Mouse (Mus musculus): ENCODE data around the gene Slc25a47. TPM values are rescaled to one million over a fixed set of nuclear protein-coding genes. Genes with fewer than 3 reads are reported as not detected.

Slc25a47 gene
- polyA plus RNA-seq, 1 experiment, result 3.6 TPM

GRCm38 (mm10) chr12:108804388-108804787 is 31.5 kb upstream of the Slc25a47 start:
- Histone ChIP-seq H3K4me3 (no peak overlapping the region), H3K4me2 (ENCODE audit: low read depth) (no peak overlapping the region), H3K27me3 (ENCODE audit: control insufficient read depth, insufficient read depth, insufficient read length) (no peaks in the 10 kb centered on the region), H3K36me3 (ENCODE audit: control insufficient read depth, insufficient read depth) (no peaks in the 10 kb centered on the region), H3ac (ENCODE audit: control insufficient read depth, insufficient read length) (no peak overlapping the region), H3K79me2 (ENCODE audit: control insufficient read depth, insufficient read depth) (peaks cover 100% of the 10 kb centered on the region)
- TF ChIP-seq MYOG (IDR thresholded peaks at IDR 0.05; ENCODE audit: control insufficient read depth in 1 of 3, insufficient read depth in 1 of 3, insufficient read length in 2 of 3, low read depth in 2 of 3), result no peak
- TF ChIP-seq USF1 (IDR thresholded peaks at IDR 0.05; ENCODE audit: low read depth), result no peak
- TF ChIP-seq E2F4 (IDR thresholded peaks at IDR 0.05; ENCODE audit: insufficient read depth), result no peak
- TF ChIP-seq SRF (IDR thresholded peaks at IDR 0.05; ENCODE audit: control insufficient read depth, insufficient read length, low read depth), result no peak
- TF ChIP-seq POLR2A (IDR thresholded peaks at IDR 0.05; ENCODE audit: insufficient read length, low read depth), result no peak
- no peak for TF ChIP-seq REST (IDR thresholded peaks at IDR 0.05; ENCODE audit: insufficient read depth, insufficient read length)
- no peak for TF ChIP-seq MYOD1 (IDR thresholded peaks at IDR 0.05; ENCODE audit: control insufficient read depth in 1 of 3, insufficient read length in 2 of 3, low read depth in 2 of 3)

- H3K4me2 ChIP-seq (ENCODE audit: low read depth), result no peak overlapping the region
Observed at GRCm38 (mm10) chr12:108808465-108808864, 27.4 kb upstream of the Slc25a47 start.

GRCm38 (mm10) chr12:108809771-108810170 is 26.1 kb upstream of the Slc25a47 start:
- no peak overlapping the region for H3K4me2 ChIP-seq (ENCODE audit: low read depth)

More at GRCm38 (mm10) chr12:108808465-108808864, 27.4 kb upstream of the Slc25a47 start:
- Histone ChIP-seq H3K27me3 (ENCODE audit: control insufficient read depth, insufficient read depth, insufficient read length) (no peaks in the 10 kb centered on the region), H3K36me3 (ENCODE audit: control insufficient read depth, insufficient read depth) (no peaks in the 10 kb centered on the region), H3ac (ENCODE audit: control insufficient read depth, insufficient read length) (no peak overlapping the region), H3K4me3 (no peak overlapping the region), H3K79me2 (ENCODE audit: control insufficient read depth, insufficient read depth) (peaks cover 100% of the 10 kb centered on the region)
- no peak for TF ChIP-seq MYOG (IDR thresholded peaks at IDR 0.05; ENCODE audit: control insufficient read depth in 1 of 3, insufficient read depth in 1 of 3, insufficient read length in 2 of 3, low read depth in 2 of 3)
- TF ChIP-seq POLR2A (IDR thresholded peaks at IDR 0.05; ENCODE audit: insufficient read length, low read depth), result no peak
- TF ChIP-seq REST (IDR thresholded peaks at IDR 0.05; ENCODE audit: insufficient read depth, insufficient read length), result no peak
- TF ChIP-seq TCF12 (IDR thresholded peaks at IDR 0.05; ENCODE audit: insufficient read depth, poor library complexity, severe bottlenecking), result no peak
- no peak for TF ChIP-seq POLR2AphosphoS2 (IDR thresholded peaks at IDR 0.05; ENCODE audit: insufficient read length, low read depth)
- no peak for TF ChIP-seq MYOD1 (IDR thresholded peaks at IDR 0.05; ENCODE audit: control insufficient read depth in 1 of 3, insufficient read length in 2 of 3, low read depth in 2 of 3)
- no peak for TF ChIP-seq SRF (IDR thresholded peaks at IDR 0.05; ENCODE audit: control insufficient read depth, insufficient read length, low read depth)
- no peak for TF ChIP-seq TCF3 (IDR thresholded peaks at IDR 0.05; ENCODE audit: insufficient read length, low read depth)
- TF ChIP-seq E2F4 (IDR thresholded peaks at IDR 0.05; ENCODE audit: insufficient read depth), result no peak
- TF ChIP-seq USF1 (IDR thresholded peaks at IDR 0.05; ENCODE audit: low read depth), result no peak
- no peak for TF ChIP-seq MAX (IDR thresholded peaks at IDR 0.05; ENCODE audit: low read depth)
- no peak for TF ChIP-seq CEBPB (IDR thresholded peaks at IDR 0.05; ENCODE audit: insufficient read depth, poor library complexity, severe bottlenecking)

GRCm38 (mm10) chr12:108810309-108810708 is 25.5 kb upstream of the Slc25a47 start:
- no peaks in the 10 kb centered on the region for H3K36me3 ChIP-seq (ENCODE audit: control insufficient read depth, insufficient read depth)

More at GRCm38 (mm10) chr12:108809771-108810170, 26.1 kb upstream of the Slc25a47 start:
- no peak overlapping the region for H3K4me3 ChIP-seq
- H3K79me2 ChIP-seq (ENCODE audit: control insufficient read depth, insufficient read depth), result peaks cover 100% of the 10 kb centered on the region
- no peak overlapping the region for H3ac ChIP-seq (ENCODE audit: control insufficient read depth, insufficient read length)
- no peaks in the 10 kb centered on the region for H3K27me3 ChIP-seq (ENCODE audit: control insufficient read depth, insufficient read depth, insufficient read length)
- H3K36me3 ChIP-seq (ENCODE audit: control insufficient read depth, insufficient read depth), result no peaks in the 10 kb centered on the region
- TF ChIP-seq MAX (IDR thresholded peaks at IDR 0.05; ENCODE audit: low read depth) (no peak), SRF (IDR thresholded peaks at IDR 0.05; ENCODE audit: control insufficient read depth, insufficient read length, low read depth) (no peak), USF1 (IDR thresholded peaks at IDR 0.05; ENCODE audit: low read depth) (no peak), POLR2A (IDR thresholded peaks at IDR 0.05; ENCODE audit: insufficient read length, low read depth) (no peak), POLR2AphosphoS2 (IDR thresholded peaks at IDR 0.05; ENCODE audit: insufficient read length, low read depth) (no peak), E2F4 (IDR thresholded peaks at IDR 0.05; ENCODE audit: insufficient read depth) (no peak), TCF12 (IDR thresholded peaks at IDR 0.05; ENCODE audit: insufficient read depth, poor library complexity, severe bottlenecking) (no peak), REST (IDR thresholded peaks at IDR 0.05; ENCODE audit: insufficient read depth, insufficient read length) (no peak), MYOG (IDR thresholded peaks at IDR 0.05; ENCODE audit: control insufficient read depth in 1 of 3, insufficient read depth in 1 of 3, insufficient read length in 2 of 3, low read depth in 2 of 3) (no peak), TCF3 (IDR thresholded peaks at IDR 0.05; ENCODE audit: insufficient read length, low read depth) (no peak), CEBPB (IDR thresholded peaks at IDR 0.05; ENCODE audit: insufficient read depth, poor library complexity, severe bottlenecking) (no peak), MYOD1 (IDR thresholded peaks at IDR 0.05; ENCODE audit: control insufficient read depth in 1 of 3, insufficient read length in 2 of 3, low read depth in 2 of 3) (no peak)

GRCm38 (mm10) chr12:108811133-108811532 is 24.7 kb upstream of the Slc25a47 start:
- Histone ChIP-seq H3ac (ENCODE audit: control insufficient read depth, insufficient read length) (no peak overlapping the region), H3K27me3 (ENCODE audit: control insufficient read depth, insufficient read depth, insufficient read length) (no peaks in the 10 kb centered on the region), H3K79me2 (ENCODE audit: control insufficient read depth, insufficient read depth) (peaks cover 99% of the 10 kb centered on the region), H3K4me3 (no peak overlapping the region), H3K4me2 (ENCODE audit: low read depth) (no peak overlapping the region), H3K36me3 (ENCODE audit: control insufficient read depth, insufficient read depth) (peaks cover 7% of the 10 kb centered on the region)
- TF ChIP-seq MYOD1 (IDR thresholded peaks at IDR 0.05; ENCODE audit: control insufficient read depth in 1 of 3, insufficient read length in 2 of 3, low read depth in 2 of 3) (no peak), TCF12 (IDR thresholded peaks at IDR 0.05; ENCODE audit: insufficient read depth, poor library complexity, severe bottlenecking) (no peak), REST (IDR thresholded peaks at IDR 0.05; ENCODE audit: insufficient read depth, insufficient read length) (no peak), E2F4 (IDR thresholded peaks at IDR 0.05; ENCODE audit: insufficient read depth) (no peak), TCF3 (IDR thresholded peaks at IDR 0.05; ENCODE audit: insufficient read length, low read depth) (no peak), SRF (IDR thresholded peaks at IDR 0.05; ENCODE audit: control insufficient read depth, insufficient read length, low read depth) (no peak), POLR2AphosphoS2 (IDR thresholded peaks at IDR 0.05; ENCODE audit: insufficient read length, low read depth) (no peak), USF1 (IDR thresholded peaks at IDR 0.05; ENCODE audit: low read depth) (no peak), MYOG (IDR thresholded peaks at IDR 0.05; ENCODE audit: control insufficient read depth in 1 of 3, insufficient read depth in 1 of 3, insufficient read length in 2 of 3, low read depth in 2 of 3) (no peak), MAX (IDR thresholded peaks at IDR 0.05; ENCODE audit: low read depth) (no peak), CEBPB (IDR thresholded peaks at IDR 0.05; ENCODE audit: insufficient read depth, poor library complexity, severe bottlenecking) (no peak), POLR2A (IDR thresholded peaks at IDR 0.05; ENCODE audit: insufficient read length, low read depth) (no peak)

More at GRCm38 (mm10) chr12:108810309-108810708, 25.5 kb upstream of the Slc25a47 start:
- no peak overlapping the region for H3ac ChIP-seq (ENCODE audit: control insufficient read depth, insufficient read length)
- no peak overlapping the region for H3K4me2 ChIP-seq (ENCODE audit: low read depth)
- peaks cover 100% of the 10 kb centered on the region for H3K79me2 ChIP-seq (ENCODE audit: control insufficient read depth, insufficient read depth)
- TF ChIP-seq MAX (IDR thresholded peaks at IDR 0.05; ENCODE audit: low read depth), result no peak
- no peak for TF ChIP-seq CEBPB (IDR thresholded peaks at IDR 0.05; ENCODE audit: insufficient read depth, poor library complexity, severe bottlenecking)
- no peak for TF ChIP-seq REST (IDR thresholded peaks at IDR 0.05; ENCODE audit: insufficient read depth, insufficient read length)
- TF ChIP-seq USF1 (IDR thresholded peaks at IDR 0.05; ENCODE audit: low read depth), result no peak
- no peak for TF ChIP-seq E2F4 (IDR thresholded peaks at IDR 0.05; ENCODE audit: insufficient read depth)
- TF ChIP-seq SRF (IDR thresholded peaks at IDR 0.05; ENCODE audit: control insufficient read depth, insufficient read length, low read depth), result no peak
- TF ChIP-seq MYOD1 (IDR thresholded peaks at IDR 0.05; ENCODE audit: control insufficient read depth in 1 of 3, insufficient read length in 2 of 3, low read depth in 2 of 3), result no peak
- no peaks in the 10 kb centered on the region for H3K27me3 ChIP-seq (ENCODE audit: control insufficient read depth, insufficient read depth, insufficient read length)
- no peak overlapping the region for H3K4me3 ChIP-seq

Data from myocyte (in vitro differentiated cells).